Mouse (Mus musculus): ENCODE measurements at regions not wholly inside any gene's neighbourhood (a gene's known extent, or its start where the extent isn't known, plus 50 kb on each side); places are given as distances from the start of the nearest gene placed in this dataset.

DNA sequence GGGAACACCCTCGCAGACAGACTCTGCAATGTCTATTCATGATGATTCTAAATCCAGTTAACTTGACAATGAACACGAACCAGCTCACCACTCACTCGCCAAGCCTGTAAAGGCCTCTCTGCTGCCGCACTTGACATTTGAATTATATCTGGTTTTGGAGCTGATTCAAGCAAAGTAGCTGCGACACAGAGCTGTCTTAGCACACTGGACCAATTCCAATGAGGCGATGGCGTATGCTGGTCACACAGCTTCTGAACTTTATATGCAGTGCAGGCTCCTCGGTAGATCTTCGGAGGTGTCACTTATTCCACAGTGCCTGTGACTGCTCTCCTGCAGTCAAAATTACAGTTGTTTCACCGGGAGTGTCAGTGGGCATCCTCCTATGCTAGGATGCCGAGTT is 115.4 kb downstream of the Hhipl2 start:
- no peak for TF ChIP-seq CTCF (IDR thresholded peaks at IDR 0.05; ENCODE audit: control insufficient read depth, insufficient read depth, low read length)
- TF ChIP-seq POLR2A (IDR thresholded peaks at IDR 0.05; ENCODE audit: borderline replicate concordance, control insufficient read depth, low read depth, low read length): no peak
